Mouse (Mus musculus): ENCODE results near the gene Acadvl. TPM values are rescaled to one million over a fixed set of nuclear protein-coding genes. Genes with fewer than 3 reads are reported as not detected.

The Acadvl gene
- polyA plus RNA-seq, 1 experiment, result 100 TPM

DNA sequence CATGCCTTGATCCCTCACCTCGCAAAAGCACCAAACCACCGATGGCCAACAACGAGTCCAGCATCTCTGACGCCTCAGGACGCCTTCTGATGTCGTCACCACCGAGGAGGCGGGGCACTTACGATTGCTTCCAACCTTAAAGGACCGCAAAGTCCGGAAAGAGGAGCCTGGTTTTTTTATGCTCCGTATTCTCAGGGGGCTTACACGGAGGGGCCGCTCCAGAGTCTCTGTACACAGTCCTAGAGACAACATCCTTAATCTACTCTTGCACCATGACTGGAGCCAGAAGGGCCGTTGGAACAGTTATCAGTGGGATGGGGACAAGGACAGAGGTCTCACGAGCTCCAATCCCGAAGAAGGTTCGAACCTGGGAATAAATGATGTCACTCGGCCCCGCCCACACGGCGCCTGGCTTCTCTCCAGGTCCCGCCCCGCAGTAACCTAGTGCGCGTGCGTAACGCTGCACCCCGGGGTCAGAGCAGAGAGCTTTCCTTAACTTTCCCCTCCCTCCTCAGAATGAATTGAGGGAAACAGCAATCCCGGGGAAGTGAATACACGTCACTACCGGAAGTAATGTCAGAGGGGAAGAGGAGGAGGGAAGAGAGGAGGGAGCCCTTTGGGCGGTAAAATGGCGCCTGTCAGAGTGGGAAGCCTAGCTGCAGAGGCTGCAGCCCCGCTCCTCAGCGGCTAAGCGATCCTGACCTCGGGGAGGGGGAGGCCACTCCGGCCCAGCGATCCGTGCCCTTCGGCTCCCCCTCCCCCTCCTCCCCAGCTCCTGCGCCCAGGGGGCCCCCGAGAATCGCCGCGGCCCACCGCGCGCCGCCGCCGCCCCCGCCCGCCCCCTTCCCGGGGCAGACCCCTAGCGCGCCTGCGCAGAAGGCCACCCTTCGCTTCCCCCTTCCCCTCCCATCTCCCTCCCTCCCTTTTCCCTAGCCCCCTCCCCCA is 34.7 kb downstream of the Acadvl start:
- DNase-seq (ENCODE audit: low spot score), result peak; percentile 94

DNA sequence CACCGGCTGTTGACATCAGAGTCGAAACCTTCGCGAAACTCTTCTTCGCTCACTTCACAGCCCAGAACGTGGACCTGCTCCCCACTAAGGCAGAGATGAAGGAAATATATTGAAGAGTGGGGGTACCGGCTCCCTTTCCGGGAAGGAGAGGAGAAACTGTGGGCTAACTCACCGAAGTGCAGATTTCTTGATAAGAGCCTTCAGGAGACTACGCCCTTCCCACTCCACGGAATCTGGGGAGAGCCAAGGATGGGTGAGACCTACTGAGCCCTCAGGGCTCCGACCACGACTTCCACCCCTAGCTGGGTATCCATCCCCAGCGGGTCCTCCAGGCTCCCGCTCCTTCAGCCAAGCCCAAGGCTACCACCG is 35.4 kb downstream of the Acadvl start:
- DNase-seq (ENCODE audit: low spot score), result no peak

- DNase-seq (ENCODE audit: low spot score), result no peak
These were observed 38.9 kb downstream of the Acadvl start for GRCm38 (mm10) chr11:69976271-69976670.

GRCm38 (mm10) chr11:69974907-69975306 is 40.3 kb downstream of the Acadvl start:
- no peak for DNase-seq (ENCODE audit: low spot score)

DNA sequence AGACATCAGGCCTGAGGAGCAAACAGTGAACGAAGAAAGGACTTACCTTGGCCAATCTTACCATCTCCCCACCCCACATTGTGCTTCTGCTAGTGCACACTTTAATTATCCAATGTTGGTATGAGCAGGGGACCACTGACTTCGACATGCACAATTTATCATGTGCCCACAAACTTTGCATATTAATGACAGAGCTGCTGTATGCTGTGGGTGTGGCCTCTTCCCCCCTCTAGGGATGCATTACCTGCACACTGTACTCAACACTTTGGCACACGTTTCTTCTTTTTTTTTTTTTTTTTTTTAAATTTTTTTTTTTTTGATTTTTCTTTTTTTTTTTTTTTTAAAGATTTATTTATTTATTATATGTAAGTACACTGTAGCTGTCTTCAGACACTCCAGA is 44.4 kb downstream of the Acadvl start:
- DNase-seq (ENCODE audit: low spot score), result no peak

- DNase-seq (ENCODE audit: low spot score), result no peak
These were observed 45.0 kb downstream of the Acadvl start for GRCm38 (mm10) chr11:69970222-69970621.

DNA sequence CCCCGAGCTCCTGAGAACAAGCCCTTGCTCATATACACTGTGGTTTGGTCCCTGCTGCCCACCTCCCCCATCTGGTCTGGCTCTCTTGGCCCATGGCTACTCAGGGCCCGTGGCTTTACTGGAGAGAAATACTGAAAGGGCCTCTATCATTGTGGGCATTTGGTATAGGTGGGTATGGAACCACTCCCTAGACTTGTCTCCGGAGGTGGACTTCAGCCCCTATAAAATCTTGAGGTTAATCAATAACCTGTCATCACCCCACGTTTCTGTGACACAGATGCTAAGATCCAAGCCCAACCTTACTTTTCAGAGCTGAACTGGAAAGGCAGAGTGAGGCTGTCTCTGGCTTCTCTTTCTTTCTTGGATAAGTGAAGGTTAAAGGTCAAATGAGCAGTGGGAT is 46.4 kb downstream of the Acadvl start:
- DNase-seq (ENCODE audit: low spot score), result no peak

- DNase-seq (ENCODE audit: low spot score), result no peak
These were observed 48.2 kb downstream of the Acadvl start for GRCm38 (mm10) chr11:69966860-69967517.

- no peak for DNase-seq (ENCODE audit: low spot score)
These were observed 49.0 kb downstream of the Acadvl start for GRCm38 (mm10) chr11:69966006-69966859.

GRCm38 (mm10) chr11:69965271-69966005 is 49.8 kb downstream of the Acadvl start:
- DNase-seq (ENCODE audit: low spot score), result peak; percentile 65

DNA sequence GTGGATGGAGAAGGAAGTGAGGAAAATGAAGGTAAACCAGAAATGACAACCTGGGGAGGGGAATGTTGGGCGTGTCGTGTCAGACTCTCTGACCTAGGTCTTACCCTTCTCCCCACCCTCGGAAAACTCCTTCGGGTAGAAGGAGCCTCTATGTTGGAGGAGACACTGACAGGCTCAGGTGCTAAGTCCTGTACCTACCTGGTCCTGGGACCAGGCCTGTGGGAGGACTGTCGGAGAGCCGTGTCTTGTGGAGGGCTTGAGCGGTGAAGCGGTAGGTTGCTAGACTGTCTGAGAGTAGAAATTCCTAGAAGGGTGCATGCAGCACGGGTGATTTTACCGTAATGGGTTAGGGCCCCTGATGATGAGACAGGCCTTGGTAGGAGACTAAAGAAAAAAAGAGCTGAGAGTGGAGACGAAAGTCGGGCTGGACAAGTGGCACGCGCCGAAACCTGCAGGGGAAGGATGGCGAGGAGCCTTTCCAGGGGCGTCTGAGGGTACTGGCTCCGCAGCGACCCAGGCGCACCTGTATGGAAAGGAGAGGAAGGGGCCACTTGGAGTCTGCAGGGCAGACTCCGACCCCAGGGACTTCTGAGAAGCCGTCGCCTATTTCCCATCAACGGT is 50.5 kb downstream of the Acadvl start, which contains the start of gene Cldn7:
Gene Cldn7, plus strand, starts transcription at position 130 of the 621 bp plus-strand sequence.
- no peak for DNase-seq (ENCODE audit: low spot score)

- no peak for DNase-seq (ENCODE audit: low spot score)
These were observed 53.4 kb downstream of the Acadvl start for GRCm38 (mm10) chr11:69961841-69962240.

GRCm38 (mm10) chr11:69960616-69961015 is 54.6 kb downstream of the Acadvl start:
- DNase-seq (ENCODE audit: low spot score), result no peak

Other genes with a start within 250 kb of the Acadvl start
- 35.6 and 46.1 TPM in 2 replicates for gene Zbtb4, start 249.5 kb downstream of the Acadvl start, polyA plus RNA-seq (2012; rRNA removed)
- 15.6 and 25.0 TPM in 2 replicates for gene Chrnb1, start 219.5 kb downstream of the Acadvl start, polyA plus RNA-seq (2012; rRNA removed)
- 6.3 and 7.2 TPM in 2 replicates for gene Fgf11, start 213.6 kb downstream of the Acadvl start, polyA plus RNA-seq (2012; rRNA removed)
- 11.5 and 13.2 TPM in 2 replicates for gene Tmem102, start 209.8 kb downstream of the Acadvl start, polyA plus RNA-seq (2012; rRNA removed)
- gene Gm39566, start 200.1 kb downstream of the Acadvl start, polyA plus RNA-seq (2012; rRNA removed), result not detected in 2 replicates
- not detected in 2 replicates for gene Spem2, start 196.9 kb downstream of the Acadvl start, polyA plus RNA-seq (2012; rRNA removed)
- 0.55 and 0.71 TPM in 2 replicates for gene Spem1, start 193.2 kb downstream of the Acadvl start, polyA plus RNA-seq (2012; rRNA removed)
- gene Nlgn2, start 177.6 kb downstream of the Acadvl start, polyA plus RNA-seq (2012; rRNA removed), result 18.3 and 27.7 TPM in 2 replicates
- gene Tmem256, start 176.9 kb downstream of the Acadvl start, polyA plus RNA-seq (2012; rRNA removed), result 202 and 261 TPM in 2 replicates
- 104 and 110 TPM in 2 replicates for gene Plscr3, start 169.0 kb downstream of the Acadvl start, polyA plus RNA-seq (2012; rRNA removed)
- 15.2 and 15.4 TPM in 2 replicates for gene Tnk1, start 156.7 kb downstream of the Acadvl start, polyA plus RNA-seq (2012; rRNA removed)
- not detected in 2 replicates for gene Tmem95, start 137.4 kb downstream of the Acadvl start, polyA plus RNA-seq (2012; rRNA removed)
- gene Kctd11, start 134.0 kb downstream of the Acadvl start, polyA plus RNA-seq (2012; rRNA removed), result 11.8 and 13.8 TPM in 2 replicates
- gene Acap1, start 119.9 kb downstream of the Acadvl start, polyA plus RNA-seq (2012; rRNA removed), result 2.0 and 2.5 TPM in 2 replicates
- gene 2810408A11Rik, start 114.4 kb downstream of the Acadvl start, polyA plus RNA-seq (2012; rRNA removed), result 1.1 and 1.3 TPM in 2 replicates
- 43.4 and 47.8 TPM in 2 replicates for gene Neurl4, start 114.3 kb downstream of the Acadvl start, polyA plus RNA-seq (2012; rRNA removed)
- gene Gps2, start 101.5 kb downstream of the Acadvl start, polyA plus RNA-seq (2012; rRNA removed), result 56.3 and 63.2 TPM in 2 replicates
- gene Eif5a, start 93.5 kb downstream of the Acadvl start, polyA plus RNA-seq (2012; rRNA removed), result 565 and 624 TPM in 2 replicates
- gene Ybx2, start 79.6 kb downstream of the Acadvl start, polyA plus RNA-seq (2012; rRNA removed), result 3.7 and 6.2 TPM in 2 replicates
- gene Slc2a4, start 67.2 kb downstream of the Acadvl start, polyA plus RNA-seq (2012; rRNA removed), result 146 and 167 TPM in 2 replicates
- 67.1 and 69.1 TPM in 2 replicates for gene Cldn7, start 50.6 kb downstream of the Acadvl start, polyA plus RNA-seq (2012; rRNA removed)
- 82.0 and 95.4 TPM in 2 replicates for gene Ctdnep1, start 34.3 kb downstream of the Acadvl start, polyA plus RNA-seq (2012; rRNA removed)
- 57.6 and 61.4 TPM in 2 replicates for gene Elp5, start 32.9 kb downstream of the Acadvl start, polyA plus RNA-seq (2012; rRNA removed)
- gene Gabarap, start 24.3 kb downstream of the Acadvl start, polyA plus RNA-seq (2012; rRNA removed), result 374 and 440 TPM in 2 replicates
- 35.8 and 36.4 TPM in 2 replicates for gene Phf23, start 19.6 kb downstream of the Acadvl start, polyA plus RNA-seq (2012; rRNA removed)
- gene Dvl2, start 14.8 kb downstream of the Acadvl start, polyA plus RNA-seq (2012; rRNA removed), result 11.9 and 16.7 TPM in 2 replicates
- 28.0 and 31.9 TPM in 2 replicates for gene Dlg4, start 1.5 kb upstream of the Acadvl start, polyA plus RNA-seq (2012; rRNA removed)
- gene Asgr1, start 38.7 kb upstream of the Acadvl start, polyA plus RNA-seq (2012; rRNA removed), result 0.07 TPM in 1 of 2 replicates, not detected in the other
- 2.0 and 2.5 TPM in 2 replicates for gene Asgr2, start 77.2 kb upstream of the Acadvl start, polyA plus RNA-seq (2012; rRNA removed)
- 41.3 and 51.9 TPM in 2 replicates for gene Mgl2, start 114.9 kb upstream of the Acadvl start, polyA plus RNA-seq (2012; rRNA removed)
- 39.6 and 49.2 TPM in 2 replicates for gene Clec10a, start 140.8 kb upstream of the Acadvl start, polyA plus RNA-seq (2012; rRNA removed)
- 3.0 and 4.8 TPM in 2 replicates for gene Slc16a11, start 197.3 kb upstream of the Acadvl start, polyA plus RNA-seq (2012; rRNA removed)
- 7.0 and 8.5 TPM in 2 replicates for gene Slc16a13, start 205.7 kb upstream of the Acadvl start, polyA plus RNA-seq (2012; rRNA removed)
- gene Bcl6b, start 214.4 kb upstream of the Acadvl start, polyA plus RNA-seq (2012; rRNA removed), result 4.0 and 4.1 TPM in 2 replicates
- gene 0610010K14Rik, start 222.5 kb upstream of the Acadvl start, polyA plus RNA-seq (2012; rRNA removed), result 55.2 and 69.0 TPM in 2 replicates
- gene Gm21988, start 224.4 kb upstream of the Acadvl start, polyA plus RNA-seq (2012; rRNA removed), result 7.4 and 8.7 TPM in 2 replicates
- 128 and 143 TPM in 2 replicates for gene Rnasek, start 224.4 kb upstream of the Acadvl start, polyA plus RNA-seq (2012; rRNA removed)
- gene Alox12, start 239.9 kb upstream of the Acadvl start, polyA plus RNA-seq (2012; rRNA removed), result 14.7 and 15.3 TPM in 2 replicates

Measured in urinary bladder, adult 2 months (tissue).